Mouse (Mus musculus): ENCODE data around the gene Sh3yl1.

GRCm38 (mm10) chr12:30912840-30913239 lies 1.4 kb downstream of the Sh3yl1 start:
- TF ChIP-seq CTCF (conservative IDR thresholded peaks at IDR 0.05; ENCODE audit: insufficient read depth, insufficient read length, low read depth, low read length) (no peak), POLR2A (IDR thresholded peaks at IDR 0.05; ENCODE audit: low read depth, low read length) (no peak)
